Mouse (Mus musculus) limb, embryonic 12.5 days (tissue): ENCODE results near the gene Dtd1. TPM values are rescaled to one million over a fixed set of nuclear protein-coding genes. Genes with fewer than 3 reads are reported as not detected.

Experiments used
- ATAC-seq: fragments of 200-750 bp; cut with Nextera tagmentation; 2 replicates; pipeline ENCODE4 v1.8.0; 2017; ENCODE audit warnings: low read depth, moderate TSS enrichment; ENCODE audit not compliant: insufficient number of reproducible peaks, insufficient read depth, low FRiP score, low TSS enrichment
- H3K27ac ChIP-seq: fragments of 300-500 bp; sonication (generic); 2 replicates; pipeline ENCODE4 v1.5.1; 2016; ENCODE audit warnings: mild to moderate bottlenecking, moderate library complexity
- H3K27me3 ChIP-seq: fragments of 300-500 bp; sonication (generic); 2 replicates; pipeline ENCODE4 v1.6.1; 2016; ENCODE audit warnings: mild to moderate bottlenecking, moderate library complexity
- H3K36me3 ChIP-seq: fragments of 300-500 bp; sonication (generic); 2 replicates; pipeline ENCODE4 v1.6.1; 2016; ENCODE audit warnings: mild to moderate bottlenecking, moderate library complexity
- H3K4me1 ChIP-seq: fragments of 300-500 bp; sonication (generic); replicated peaks from 2 replicates; pipeline ENCODE4 v1.6.1; 2016
- H3K4me2 ChIP-seq: fragments of 300-500 bp; sonication (generic); 2 replicates; pipeline ENCODE4 v1.6.1; 2016; ENCODE audit warnings: mild to moderate bottlenecking, moderate library complexity
- H3K4me3 ChIP-seq: fragments of 300-500 bp; sonication (generic); replicated peaks from 2 replicates; pipeline ENCODE4 v1.5.1; 2016; ENCODE audit warnings: mild to moderate bottlenecking
- H3K9ac ChIP-seq: fragments of 300-500 bp; sonication (generic); replicated peaks from 2 replicates; pipeline ENCODE4 v1.6.1; 2016; ENCODE audit warnings: mild to moderate bottlenecking, moderate library complexity
- H3K9me3 ChIP-seq: fragments of 300-500 bp; sonication (generic); 2 replicates; pipeline ENCODE4 v1.6.1; 2016; ENCODE audit warnings: mild to moderate bottlenecking, moderate library complexity
- WGBS: fragments of 180-500 bp; shearing (Covaris S2); methylation state at CpG from one replicate; pipeline ENCODE4 v1.1.7; 2016; 5-methylcytosine and 5-hydroxymethylcytosine counted together
- polyA plus RNA-seq: library from polyadenylated mRNA; unstranded; fragments of >200 nt; fragmentation: Nextera tagmentation; extraction: Ambion mirVana; gene quantifications from 2 replicates; pipeline ENCODE4 v1.2.1, GENCODE M21; 2016

The Dtd1 gene
- polyA plus RNA-seq, 1 experiment from 2014 or later = 39.5 TPM

DNA sequence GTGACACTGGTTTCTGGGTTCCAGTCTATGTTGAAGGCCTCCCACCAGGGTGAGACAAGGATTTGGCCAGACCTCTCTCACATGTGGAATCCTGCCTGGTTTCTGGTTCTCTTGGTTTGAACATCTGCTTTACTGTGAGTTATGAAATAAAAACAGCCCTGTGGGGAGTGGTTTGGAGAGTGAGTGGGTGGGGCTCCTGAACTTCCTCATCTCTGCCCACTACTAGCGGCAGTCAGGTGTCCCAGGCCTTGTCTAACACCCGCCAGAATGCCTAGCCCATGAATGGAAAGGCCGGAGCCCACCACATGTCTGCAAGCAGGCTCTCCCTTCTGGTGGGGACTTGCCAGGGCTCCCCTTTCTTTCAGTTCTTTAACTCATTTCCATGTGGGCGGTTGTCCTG lies 42.3 kb downstream of the Dtd1 start:
- H3K9me3 ChIP-seq = no peaks in the 10 kb centered on the region
- no peaks in the 10 kb centered on the region for H3K27me3 ChIP-seq
- no peak overlapping the region for H3K9ac ChIP-seq
- no peaks in the 10 kb centered on the region for H3K36me3 ChIP-seq
- 88% methylated on average over 4 of the region's 4 CpGs for WGBS
- no peak overlapping the region for H3K4me3 ChIP-seq
- ATAC-seq = no peak
- H3K4me1 ChIP-seq = peaks cover 12% of the 10 kb centered on the region
- no peak overlapping the region for H3K4me2 ChIP-seq
- H3K27ac ChIP-seq = no peak overlapping the region

DNA sequence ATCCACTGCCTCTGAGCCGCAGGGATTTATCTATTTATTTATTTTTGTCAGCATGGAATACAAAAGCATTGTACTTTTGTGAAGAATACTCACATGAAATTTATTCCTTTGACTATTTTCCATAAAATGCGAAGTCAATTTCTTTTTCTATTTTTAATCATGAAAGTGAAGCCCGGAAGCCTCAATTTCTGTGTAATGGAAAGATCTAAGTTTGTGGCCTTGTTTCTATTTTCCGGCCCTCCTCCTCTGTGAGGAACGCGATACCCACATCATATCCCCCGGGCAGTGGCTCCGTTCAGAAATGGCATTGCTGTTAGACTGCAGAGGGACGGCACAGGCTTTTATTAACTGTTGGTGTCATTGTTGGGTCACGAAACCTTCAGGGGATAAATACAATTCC lies 46.7 kb downstream of the Dtd1 start:
- Histone ChIP-seq H3K4me2 (no peak overlapping the region), H3K9me3 (no peaks in the 10 kb centered on the region), H3K9ac (no peak overlapping the region), H3K27ac (no peak overlapping the region), H3K4me3 (no peak overlapping the region), H3K27me3 (no peaks in the 10 kb centered on the region), H3K36me3 (no peaks in the 10 kb centered on the region), H3K4me1 (peaks cover 12% of the 10 kb centered on the region)
- ATAC-seq = no peak
- WGBS = 65% methylated on average over 10 of the region's 10 CpGs

DNA sequence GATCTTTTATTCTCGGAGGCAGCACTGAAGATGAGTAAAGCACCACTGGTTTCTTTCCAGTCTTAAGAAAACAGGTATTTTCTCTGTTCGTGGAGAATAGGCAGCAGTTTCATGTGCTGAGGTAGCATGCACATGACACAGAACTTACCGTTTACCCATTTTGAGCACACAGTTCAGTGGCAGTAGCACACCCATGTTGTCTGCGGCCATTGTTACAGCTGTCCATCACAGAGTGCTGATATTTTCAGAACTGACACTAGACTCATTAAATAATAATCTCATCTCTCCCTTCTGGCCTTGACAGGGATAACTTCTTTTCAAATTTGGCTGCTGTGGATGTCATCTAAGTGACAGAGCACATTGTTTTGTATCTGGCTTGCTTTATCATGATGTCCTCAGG lies 47.5 kb downstream of the Dtd1 start:
- WGBS = 91% methylated on average over 4 of the region's 4 CpGs
- Histone ChIP-seq H3K4me2 (no peak overlapping the region), H3K4me1 (peaks cover 12% of the 10 kb centered on the region), H3K9me3 (no peaks in the 10 kb centered on the region), H3K4me3 (no peak overlapping the region), H3K36me3 (no peaks in the 10 kb centered on the region), H3K27ac (no peak overlapping the region), H3K9ac (no peak overlapping the region), H3K27me3 (no peaks in the 10 kb centered on the region)
- no peak for ATAC-seq

DNA sequence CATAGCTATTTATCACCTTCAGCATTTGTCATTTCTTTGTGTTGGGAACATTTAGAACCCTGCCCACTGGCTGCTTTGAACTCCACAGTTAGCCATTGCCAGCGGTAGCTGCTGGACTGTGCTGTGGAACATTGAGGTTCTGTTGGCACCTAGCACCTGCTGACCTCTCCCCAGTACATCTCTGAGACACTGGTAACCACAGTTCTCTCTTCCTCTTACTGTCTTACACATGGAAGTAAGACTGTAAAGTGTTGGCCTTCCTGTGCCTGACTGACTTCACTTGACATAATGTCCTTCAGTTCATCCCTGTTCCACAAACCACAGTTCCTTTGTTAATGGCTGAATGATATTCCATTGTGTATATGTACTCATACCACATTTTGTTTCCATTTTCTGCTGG lies 50.3 kb downstream of the Dtd1 start:
- ATAC-seq = no peak
- H3K9me3 ChIP-seq = no peaks in the 10 kb centered on the region
- 83% methylated on average over 1 of the region's 1 CpGs for WGBS

DNA sequence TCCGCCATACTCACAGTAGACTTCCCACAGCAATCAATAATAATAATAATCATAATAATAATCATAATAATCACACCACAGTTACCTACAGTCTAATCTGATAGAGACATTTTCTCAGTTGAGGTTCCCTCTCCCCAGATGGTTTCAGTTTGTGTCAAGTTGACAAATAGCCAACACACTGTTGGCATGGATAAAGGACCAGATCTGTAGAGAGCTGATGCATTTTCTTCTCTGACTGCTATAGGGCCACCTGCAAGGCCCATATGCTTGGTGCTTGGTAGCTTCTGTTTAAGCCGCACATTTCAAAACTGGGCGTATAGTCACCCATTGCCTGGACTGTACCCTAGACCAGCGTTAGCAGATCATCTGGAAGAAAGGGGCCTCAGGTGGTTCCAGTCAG lies 53.1 kb downstream of the Dtd1 start:
- no peaks in the 10 kb centered on the region for H3K36me3 ChIP-seq
- H3K9me3 ChIP-seq = no peaks in the 10 kb centered on the region
- no peaks in the 10 kb centered on the region for H3K4me1 ChIP-seq
- no peaks in the 10 kb centered on the region for H3K27me3 ChIP-seq
- 95% methylated on average over 4 of the region's 4 CpGs for WGBS
- no peak overlapping the region for H3K9ac ChIP-seq
- H3K27ac ChIP-seq = no peak overlapping the region
- H3K4me2 ChIP-seq = no peak overlapping the region
- no peak overlapping the region for H3K4me3 ChIP-seq
- no peak for ATAC-seq

More for the DNA sequence above, 50.3 kb downstream of the Dtd1 start:
- Histone ChIP-seq H3K9ac (no peak overlapping the region), H3K27me3 (no peaks in the 10 kb centered on the region), H3K36me3 (no peaks in the 10 kb centered on the region), H3K4me1 (peaks cover 3% of the 10 kb centered on the region; the same call in 1 of the 2 replicates), H3K4me3 (no peak overlapping the region), H3K27ac (no peak overlapping the region), H3K4me2 (no peak overlapping the region)

DNA sequence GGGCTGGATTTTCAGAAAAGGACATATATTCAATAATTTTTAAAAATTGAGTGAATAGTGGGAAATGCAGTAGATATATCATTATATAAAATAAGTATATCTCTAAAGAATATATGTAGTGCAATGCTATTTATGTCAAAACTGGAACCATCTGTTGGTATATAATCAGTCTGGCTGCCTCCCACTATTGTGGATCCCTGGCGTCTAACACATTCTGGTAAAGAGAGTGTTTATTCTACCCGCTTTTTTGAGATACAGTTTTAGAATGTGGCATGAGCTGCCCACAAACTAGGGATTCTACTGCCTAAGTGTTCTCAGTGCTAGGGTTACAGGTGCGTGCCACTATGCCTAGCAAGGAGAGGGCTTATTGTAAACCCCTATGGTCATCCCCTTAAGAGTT lies 55.6 kb downstream of the Dtd1 start:
- Histone ChIP-seq H3K4me1 (no peaks in the 10 kb centered on the region), H3K27ac (no peak overlapping the region)
- 91% methylated on average over 3 of the region's 3 CpGs for WGBS

DNA sequence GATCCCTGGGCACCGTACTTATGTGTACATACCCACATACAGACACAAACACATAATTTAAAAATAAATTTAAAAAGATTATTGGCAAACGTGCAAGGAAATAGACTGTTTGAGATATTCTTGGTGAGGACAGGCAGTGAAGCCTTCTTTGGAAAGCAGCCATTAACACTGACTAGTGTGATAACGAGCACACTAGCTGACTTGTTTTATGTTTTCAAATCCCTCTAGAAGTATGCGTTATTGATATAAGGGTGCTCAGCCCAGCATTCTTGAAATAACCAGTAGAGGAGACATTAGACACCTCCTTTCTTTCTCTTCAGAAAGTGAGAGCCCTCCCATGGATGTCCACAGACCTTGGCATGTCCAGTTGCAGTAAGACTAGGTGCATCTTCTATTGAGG lies 68.8 kb downstream of the Dtd1 start:
- no peak overlapping the region for H3K9ac ChIP-seq
- 88% methylated on average over 4 of the region's 4 CpGs for WGBS
- no peak for ATAC-seq

More for the DNA sequence above, 55.6 kb downstream of the Dtd1 start:
- no peak for ATAC-seq
- Histone ChIP-seq H3K4me2 (no peak overlapping the region), H3K27me3 (no peaks in the 10 kb centered on the region), H3K9ac (no peak overlapping the region), H3K36me3 (no peaks in the 10 kb centered on the region), H3K4me3 (no peak overlapping the region), H3K9me3 (no peaks in the 10 kb centered on the region)

DNA sequence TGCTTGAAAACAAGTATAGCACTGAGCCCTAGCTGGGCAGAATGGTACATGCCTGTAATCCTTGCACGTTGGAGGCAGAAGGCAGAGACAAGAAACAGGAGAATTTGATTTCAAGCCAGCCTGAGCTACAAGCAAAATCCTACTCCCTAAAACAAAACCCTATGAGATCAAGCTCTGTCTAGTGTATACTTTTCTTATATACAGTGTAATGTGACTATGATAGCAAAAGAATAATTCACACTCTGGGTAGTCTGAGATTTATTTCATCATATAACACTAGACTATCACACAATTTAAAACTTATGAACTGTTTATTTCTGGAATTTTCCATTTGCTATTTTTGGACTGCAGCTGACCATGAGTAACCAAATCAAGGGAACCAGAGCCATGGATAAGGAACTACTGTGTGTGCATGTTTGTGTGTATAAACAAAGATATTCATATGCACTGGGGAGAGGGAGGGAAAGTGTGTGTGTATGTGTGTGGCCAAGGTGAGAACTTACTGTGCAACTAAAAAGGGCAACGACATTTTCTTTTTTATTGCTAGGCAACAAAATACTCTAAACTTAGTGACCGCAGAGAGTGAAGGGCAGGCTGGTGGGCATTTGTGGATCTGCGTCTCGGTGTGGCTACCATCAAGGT lies 70.7 kb downstream of the Dtd1 start:
- 85% methylated on average over 5 of the region's 5 CpGs for WGBS
- no peak overlapping the region for H3K9ac ChIP-seq

More for the DNA sequence above, 68.8 kb downstream of the Dtd1 start:
- Histone ChIP-seq H3K4me2 (no peak overlapping the region), H3K27me3 (no peaks in the 10 kb centered on the region), H3K4me3 (no peak overlapping the region), H3K36me3 (no peaks in the 10 kb centered on the region), H3K27ac (no peak overlapping the region), H3K9me3 (no peaks in the 10 kb centered on the region), H3K4me1 (no peaks in the 10 kb centered on the region)

DNA sequence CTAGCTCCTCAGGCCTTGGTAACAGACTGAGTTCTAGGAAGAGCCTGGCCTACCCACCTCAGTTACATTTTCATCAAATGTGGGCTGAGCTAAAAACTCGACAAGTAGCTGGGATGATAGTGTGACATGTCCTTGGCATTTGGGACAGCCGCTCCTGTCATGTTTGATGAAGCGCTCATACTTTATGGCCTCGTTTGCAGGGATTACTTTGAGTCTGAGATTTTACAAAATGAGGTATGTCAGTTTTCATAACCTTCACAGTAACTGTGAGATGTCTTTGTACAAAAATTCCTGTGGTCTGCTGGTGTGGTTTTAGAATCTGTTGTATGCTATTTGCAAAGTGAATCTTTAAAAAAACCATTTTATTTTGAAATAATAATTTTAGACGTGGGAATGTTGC lies 72.7 kb downstream of the Dtd1 start:
- Histone ChIP-seq H3K9ac (no peak overlapping the region), H3K27me3 (no peaks in the 10 kb centered on the region), H3K4me3 (no peak overlapping the region), H3K27ac (no peak overlapping the region), H3K4me1 (peaks cover 19% of the 10 kb centered on the region), H3K36me3 (no peaks in the 10 kb centered on the region), H3K4me2 (no peak overlapping the region), H3K9me3 (no peaks in the 10 kb centered on the region)
- no peak for ATAC-seq
- 80% methylated on average over 5 of the region's 5 CpGs for WGBS

More for the DNA sequence above, 70.7 kb downstream of the Dtd1 start:
- no peaks in the 10 kb centered on the region for H3K4me1 ChIP-seq
- H3K9me3 ChIP-seq = no peaks in the 10 kb centered on the region
- H3K4me2 ChIP-seq = no peak overlapping the region
- no peaks in the 10 kb centered on the region for H3K27me3 ChIP-seq
- H3K4me3 ChIP-seq = no peak overlapping the region
- no peak overlapping the region for H3K27ac ChIP-seq
- no peak for ATAC-seq
- no peaks in the 10 kb centered on the region for H3K36me3 ChIP-seq

DNA sequence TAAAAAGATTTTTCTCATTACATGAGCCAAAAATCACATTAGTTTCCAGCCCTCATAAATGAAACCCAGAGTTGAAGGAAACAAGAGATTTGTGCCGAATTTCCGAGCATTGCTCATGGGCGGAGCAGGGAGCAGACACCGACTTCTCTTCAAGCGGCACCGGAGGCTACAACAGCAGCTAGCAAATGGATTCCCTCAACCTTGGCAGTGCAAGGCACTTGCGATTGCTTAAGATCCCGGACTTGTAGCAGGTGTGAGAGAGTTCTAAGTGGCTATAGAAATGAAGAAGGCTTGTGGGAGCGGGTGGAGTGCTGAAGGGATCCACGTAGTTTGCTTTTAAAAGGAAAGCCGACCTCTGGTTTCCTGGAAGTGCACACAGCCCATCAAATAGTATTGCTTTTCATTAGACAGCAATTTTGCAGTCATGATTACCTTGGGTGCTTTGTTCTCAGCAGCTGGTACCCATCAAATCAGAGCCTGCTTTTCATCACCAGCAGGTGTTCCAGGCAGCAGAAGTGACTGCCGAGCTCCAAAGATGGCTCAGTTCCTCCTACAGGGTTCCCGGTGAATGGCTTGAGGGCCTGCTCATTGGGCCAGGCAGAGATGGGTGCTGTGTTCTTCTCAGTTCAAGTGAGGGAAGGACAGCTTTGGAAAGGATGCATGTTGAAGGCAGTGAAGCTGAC lies 77.0 kb downstream of the Dtd1 start:
- peak overlapping the region; percentile 72 for H3K27ac ChIP-seq
- ATAC-seq = peak; percentile 49
- 21% methylated on average over 13 of the region's 13 CpGs for WGBS
- H3K9me3 ChIP-seq = 0 out of 2 replicates have a peak, but pooled peaks cover 3% of the 10 kb centered on the region
- no peak overlapping the region for H3K4me3 ChIP-seq
- H3K4me2 ChIP-seq = peak overlapping the region; percentile 31
- no peaks in the 10 kb centered on the region for H3K27me3 ChIP-seq
- H3K9ac ChIP-seq = no peak overlapping the region
- no peaks in the 10 kb centered on the region for H3K36me3 ChIP-seq
- H3K4me1 ChIP-seq = peaks cover 48% of the 10 kb centered on the region

DNA sequence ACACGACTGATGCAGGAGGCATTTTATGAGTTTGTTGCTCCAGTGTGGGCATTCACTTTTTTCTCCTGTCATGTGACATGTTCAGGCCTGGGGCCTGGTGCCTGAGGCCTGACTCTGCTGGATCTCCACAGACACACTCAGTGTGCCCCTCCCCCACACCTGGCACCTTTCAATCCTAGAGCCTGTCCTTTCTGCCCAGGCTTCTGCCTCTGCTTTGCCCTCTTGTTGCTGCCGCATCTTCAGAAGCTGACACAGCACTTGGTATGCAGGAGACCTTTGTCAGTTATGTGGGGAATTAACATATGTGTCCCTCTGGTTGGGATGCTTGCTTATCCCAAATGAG lies 77.5 kb downstream of the Dtd1 start:
- Histone ChIP-seq H3K27ac (peak overlapping the region; percentile 72), H3K36me3 (no peaks in the 10 kb centered on the region), H3K9ac (no peak overlapping the region), H3K4me1 (peaks cover 48% of the 10 kb centered on the region), H3K4me2 (peak overlapping the region; percentile 31; the same call in 1 of the 2 replicates), H3K9me3 (0 out of 2 replicates have a peak, but pooled peaks cover 3% of the 10 kb centered on the region), H3K27me3 (no peaks in the 10 kb centered on the region), H3K4me3 (no peak overlapping the region)
- WGBS = 24% methylated on average over 2 of the region's 2 CpGs
- ATAC-seq = no peak; the same call in 1 of the 2 replicates
